Mouse (Mus musculus) splenic B cell, adult 2 months (primary cell): Measurements from ENCODE around the gene Memo1.
A peak's percentile ranks its signal among the peaks of the same experiment; 100 is the strongest.

Experiments
- DNase-seq: peaks from one replicate; pipeline ENCODE4 v3.0.0-alpha.2; 2011; ENCODE audit warnings: low read depth, low spot score
- H3K27me3 ChIP-seq: 2 replicates; pipeline ENCODE4 v1.6.1; 2012; ENCODE audit warnings: mild to moderate bottlenecking, low read length, moderate library complexity, mixed read lengths; ENCODE audit not compliant: control insufficient read depth, poor library complexity, insufficient read depth, severe bottlenecking
- H3K36me3 ChIP-seq: 2 replicates; pipeline ENCODE4 v1.6.1; 2012; ENCODE audit warnings: mild to moderate bottlenecking, low read length, moderate library complexity, mixed read lengths; ENCODE audit not compliant: control insufficient read depth, poor library complexity, insufficient read depth, severe bottlenecking

Gene Memo1

DNA sequence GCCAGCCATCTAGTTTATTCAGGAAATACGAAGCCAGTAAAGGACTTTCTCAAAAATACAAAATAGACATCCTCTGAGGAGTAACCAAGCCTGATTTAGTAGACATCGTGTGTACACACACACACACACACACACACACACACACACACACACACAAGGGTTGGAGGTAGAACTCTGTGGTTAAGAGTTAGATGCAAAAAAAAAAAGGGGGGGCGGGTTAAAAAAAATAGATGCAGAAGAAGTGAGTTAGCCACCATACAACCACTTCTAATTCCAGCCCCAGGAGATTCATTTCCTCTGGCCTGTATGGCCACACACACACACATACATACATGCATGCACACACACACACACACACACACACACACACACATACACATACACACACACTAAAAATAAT is 13.3 kb downstream of the Memo1 start:
- H3K36me3 ChIP-seq: peaks cover 2% of the 10 kb centered on the region; the same call in 1 of the 2 replicates
- H3K27me3 ChIP-seq: no peaks in the 10 kb centered on the region
- DNase-seq: peak; percentile 11

DNA sequence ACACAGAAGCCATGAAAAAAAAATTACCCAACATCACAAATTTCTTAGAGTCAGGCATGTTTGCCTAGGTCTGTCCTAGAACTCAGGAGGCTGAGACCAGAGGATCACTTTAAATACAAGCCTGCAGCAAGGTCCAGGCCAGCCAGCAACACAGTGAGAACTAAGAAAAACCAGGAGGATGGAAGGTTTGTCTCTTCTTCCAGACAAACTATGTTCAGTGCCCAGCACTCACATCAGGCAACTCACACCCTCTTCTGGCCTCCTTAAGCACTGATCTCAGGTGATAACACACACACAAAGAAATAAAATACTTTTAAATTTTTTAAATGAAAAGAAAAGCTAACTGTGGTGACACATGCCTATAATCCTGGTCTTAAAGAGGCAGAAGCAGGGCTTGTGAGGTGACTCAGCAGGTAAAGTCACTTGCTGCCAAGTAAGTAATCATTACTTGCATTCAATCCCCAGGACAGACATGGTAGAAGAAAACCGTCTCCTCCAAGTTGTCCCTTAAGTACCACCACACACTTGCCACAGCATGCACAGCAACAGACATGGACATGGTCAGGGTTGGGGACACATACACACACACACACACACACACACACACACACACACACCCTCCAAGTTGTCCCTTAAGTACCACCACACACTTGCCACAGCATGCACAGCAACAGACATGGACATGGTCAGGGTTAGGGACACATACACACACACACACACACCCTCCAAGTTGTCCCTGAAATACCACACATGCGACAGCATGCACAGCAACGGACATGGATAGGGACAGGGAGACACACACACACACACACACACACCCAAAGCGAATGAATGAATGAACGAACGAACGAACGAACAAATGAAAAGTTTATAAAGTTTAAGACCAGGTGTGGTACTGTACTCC is 16.1 kb downstream of the Memo1 start:
- DNase-seq: no peak
- H3K27me3 ChIP-seq: no peaks in the 10 kb centered on the region
- peaks cover 3% of the 10 kb centered on the region; the same call in 1 of the 2 replicates for H3K36me3 ChIP-seq

DNA sequence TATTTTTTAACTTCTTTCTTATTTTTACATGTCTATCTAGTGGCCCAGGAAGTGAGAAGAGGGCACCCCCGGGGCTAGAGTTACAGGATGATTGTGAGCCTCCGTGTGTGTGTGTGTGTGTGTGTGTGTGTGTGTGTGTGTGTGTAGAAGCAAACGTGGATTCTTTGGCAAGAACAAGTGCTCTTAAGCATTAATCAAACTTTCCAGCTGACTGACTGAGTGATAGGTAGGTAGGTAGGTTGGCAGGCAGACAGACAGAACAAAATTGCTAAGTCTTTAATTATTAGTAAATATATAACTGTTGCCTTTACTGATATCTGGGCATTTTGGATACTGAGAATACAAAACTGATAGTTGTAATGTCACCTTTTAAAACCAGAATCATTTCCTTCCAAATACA is 20.9 kb downstream of the Memo1 start:
- Histone ChIP-seq H3K36me3 (0 out of 2 replicates have a peak, but pooled peaks cover 1% of the 10 kb centered on the region), H3K27me3 (no peaks in the 10 kb centered on the region)
- DNase-seq: no peak

DNA sequence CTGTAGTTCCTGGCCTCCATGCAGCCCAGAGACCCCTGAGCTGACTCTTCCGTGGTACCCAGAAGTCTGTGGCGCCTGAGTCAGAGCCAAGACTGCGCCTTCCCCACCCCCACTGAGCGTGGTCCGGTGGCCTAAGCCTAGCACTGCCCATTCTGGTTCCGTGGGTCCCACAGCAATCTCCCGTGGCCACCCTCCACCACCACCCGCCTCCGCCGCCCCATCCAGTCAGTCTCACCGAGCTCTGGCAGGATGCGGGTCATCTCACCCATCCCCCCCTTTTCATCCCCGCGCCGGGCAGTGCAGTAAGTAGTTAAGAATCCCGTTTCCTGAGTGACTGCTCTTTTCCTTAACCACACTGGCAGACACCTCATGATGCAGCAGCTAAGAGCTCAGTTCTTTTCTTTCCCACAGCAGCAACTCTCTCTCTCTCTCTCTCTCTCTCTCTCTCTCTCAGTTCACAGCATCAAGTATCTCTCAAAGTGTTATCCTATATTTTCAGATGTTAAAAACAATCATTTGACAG is 22.6 kb downstream of the Memo1 start:
- no peak for DNase-seq
- Histone ChIP-seq H3K27me3 (no peaks in the 10 kb centered on the region), H3K36me3 (0 out of 2 replicates have a peak, but pooled peaks cover 1% of the 10 kb centered on the region)

DNA sequence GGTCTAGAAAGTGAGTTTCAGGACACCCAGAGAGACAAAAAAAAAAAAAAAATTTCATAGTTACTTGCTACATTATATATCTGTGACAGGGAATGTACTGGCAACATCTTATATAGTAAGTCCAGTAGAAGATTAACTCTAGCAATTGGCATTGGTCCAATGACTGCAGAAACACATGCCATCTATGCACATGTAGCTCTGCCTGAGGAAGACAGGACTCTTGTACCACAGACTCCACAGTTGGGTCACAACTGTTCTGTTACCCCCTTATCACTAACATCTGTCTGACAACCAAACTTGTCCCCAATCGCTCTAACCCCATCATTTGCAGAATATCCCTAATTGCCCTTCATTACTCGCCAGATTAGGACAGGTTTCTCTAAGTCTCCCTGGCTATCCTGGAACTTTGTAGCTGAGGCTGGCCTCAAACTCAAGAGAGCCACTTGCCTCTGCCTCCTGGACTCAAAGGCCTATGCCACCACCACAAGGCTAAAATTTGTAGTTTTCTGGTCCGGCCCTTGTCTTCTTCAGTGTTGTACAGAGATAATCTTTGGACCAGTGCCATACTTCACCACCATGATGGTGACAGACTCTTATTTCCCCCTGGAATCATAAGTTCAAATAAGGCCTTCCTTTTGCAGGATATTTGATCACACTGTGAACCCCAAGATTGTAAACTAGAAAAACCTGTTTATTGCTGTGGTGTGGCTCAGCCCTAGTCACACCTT is 23.6 kb downstream of the Memo1 start:
- DNase-seq: no peak
- H3K27me3 ChIP-seq: no peaks in the 10 kb centered on the region
- H3K36me3 ChIP-seq: 0 out of 2 replicates have a peak, but pooled peaks cover 1% of the 10 kb centered on the region

DNA sequence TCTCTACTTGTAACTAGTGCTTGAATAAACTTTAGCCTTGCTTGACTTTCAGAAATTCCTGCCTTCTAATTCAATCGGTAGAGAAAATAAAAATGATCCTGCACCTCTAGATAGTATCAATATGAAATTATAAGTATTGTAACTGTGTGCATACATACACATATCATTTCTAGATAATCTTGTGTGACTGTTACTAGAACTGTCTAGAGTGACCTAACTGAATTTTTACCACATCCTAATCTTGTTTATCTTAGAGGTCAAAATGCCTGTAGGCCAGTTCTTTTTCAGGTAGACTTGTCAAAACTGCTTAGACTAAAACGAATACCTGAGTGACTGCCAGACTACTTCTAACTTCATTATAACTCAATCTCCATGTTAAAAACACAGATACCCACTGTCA is 25.1 kb downstream of the Memo1 start:
- no peaks in the 10 kb centered on the region for H3K27me3 ChIP-seq
- DNase-seq: no peak
- H3K36me3 ChIP-seq: 0 out of 2 replicates have a peak, but pooled peaks cover 1% of the 10 kb centered on the region

DNA sequence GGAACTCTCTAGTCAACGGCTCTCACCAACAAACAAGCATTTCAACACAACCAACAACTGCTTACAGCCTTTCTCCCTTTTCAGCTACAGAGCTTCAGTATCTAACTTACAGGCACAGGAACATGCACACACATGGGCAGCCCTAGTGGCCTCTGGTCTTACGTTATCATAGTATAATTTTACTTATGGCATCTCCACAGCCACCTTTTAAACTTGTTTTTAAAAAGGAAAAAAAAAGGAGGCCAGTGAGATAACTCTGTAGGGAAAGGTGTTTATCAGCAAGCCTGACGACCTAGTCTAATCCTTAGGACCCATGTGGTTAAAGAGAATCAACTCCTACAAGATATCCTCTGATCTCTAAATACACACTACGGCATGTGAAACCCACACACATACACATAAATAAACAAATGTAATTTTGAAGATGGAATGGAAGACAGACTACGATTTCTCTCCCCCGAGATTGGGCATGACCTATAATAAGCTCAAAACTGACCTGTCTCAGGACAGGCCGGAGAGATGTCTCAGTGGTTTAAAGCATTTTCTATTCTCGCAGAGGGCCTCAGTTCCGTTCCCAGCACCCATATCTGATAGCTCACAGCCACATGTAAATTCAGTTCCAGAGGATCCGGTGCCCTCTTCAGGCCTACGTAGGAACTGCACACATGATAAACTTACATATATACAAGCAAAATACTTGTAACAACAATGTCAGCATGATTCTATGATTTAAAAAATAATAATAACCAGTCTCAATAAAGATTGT is 27.7 kb downstream of the Memo1 start:
- H3K27me3 ChIP-seq: no peaks in the 10 kb centered on the region
- no peaks in the 10 kb centered on the region for H3K36me3 ChIP-seq
- peak; percentile 24 for DNase-seq

DNA sequence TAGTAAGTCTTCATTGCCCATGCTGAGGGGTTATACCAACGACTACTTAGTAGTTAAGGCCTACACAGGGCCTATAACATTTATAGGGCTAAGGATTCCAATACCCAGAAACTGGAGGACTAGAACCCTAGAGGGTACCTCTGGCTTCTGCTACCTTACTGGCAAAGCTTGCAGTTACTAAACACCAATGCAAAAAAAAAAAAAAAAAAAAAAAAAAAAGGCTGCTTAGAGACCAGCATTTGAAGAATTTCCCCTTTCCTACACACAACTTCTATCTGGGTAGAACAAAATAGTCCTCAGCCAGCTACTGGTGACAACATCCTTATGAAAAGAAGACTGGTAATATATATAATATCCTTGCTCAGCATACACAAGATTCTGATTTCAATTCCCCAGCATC is 29.7 kb downstream of the Memo1 start:
- no peaks in the 10 kb centered on the region for H3K27me3 ChIP-seq
- no peak for DNase-seq
- no peaks in the 10 kb centered on the region for H3K36me3 ChIP-seq

DNA sequence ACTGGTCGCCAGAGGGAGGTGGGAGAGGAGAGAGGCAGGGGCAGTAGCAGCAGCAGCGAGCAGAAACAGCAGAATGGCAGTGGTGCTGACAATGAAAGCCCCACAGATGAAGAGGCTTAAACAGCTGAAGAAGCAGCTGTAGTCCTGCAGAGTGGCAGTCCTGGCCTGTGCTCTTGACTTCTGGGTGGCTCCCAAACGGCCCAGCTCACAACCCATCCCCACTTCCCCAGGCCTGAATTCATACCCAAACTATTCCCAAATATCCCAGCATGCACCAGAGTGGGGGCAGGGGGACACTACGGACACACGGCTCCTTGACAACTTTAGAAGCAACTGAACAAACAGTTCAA is 30.2 kb downstream of the Memo1 start:
- no peak for DNase-seq
- H3K36me3 ChIP-seq: no peaks in the 10 kb centered on the region
- no peaks in the 10 kb centered on the region for H3K27me3 ChIP-seq

DNA sequence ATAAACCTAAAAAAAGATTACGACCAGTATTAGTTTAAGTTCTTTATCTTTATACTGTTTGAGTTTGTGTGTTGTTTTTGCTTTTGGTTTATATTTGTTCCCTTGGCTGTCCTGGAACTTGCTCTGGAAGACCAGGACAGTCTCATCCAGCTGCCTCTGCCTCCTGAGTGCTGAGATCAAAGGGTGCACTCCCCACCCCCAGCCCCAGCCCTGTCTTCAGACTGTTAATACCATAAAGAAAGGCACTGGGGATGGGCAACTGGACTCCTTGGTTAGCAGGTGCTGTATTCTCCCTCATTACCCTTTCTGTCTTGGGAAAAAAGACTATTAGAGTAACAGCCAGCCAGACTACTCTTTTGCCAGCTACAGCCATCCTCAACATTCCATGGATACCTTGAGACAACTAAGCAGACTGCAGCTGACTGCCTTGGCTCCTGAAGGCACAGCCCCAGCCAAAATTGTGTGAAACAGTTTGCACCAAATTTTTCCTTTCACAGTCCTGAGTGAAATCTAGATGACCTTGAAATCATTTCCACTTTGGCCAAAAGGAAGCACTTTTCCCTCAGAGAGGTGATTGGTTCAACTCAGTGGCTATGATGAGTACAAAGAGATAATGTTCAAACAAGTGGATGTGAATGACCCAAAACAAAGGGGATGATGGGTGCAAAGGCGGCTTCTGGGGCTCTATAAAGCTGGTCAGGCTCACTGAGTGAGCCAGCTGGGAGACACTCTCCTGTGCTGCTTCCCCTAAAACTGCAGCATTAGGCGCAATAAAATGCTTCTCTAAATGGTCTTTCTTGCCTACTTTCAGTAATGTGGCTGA is 30.8 kb downstream of the Memo1 start:
- H3K27me3 ChIP-seq: no peaks in the 10 kb centered on the region
- no peak for DNase-seq
- H3K36me3 ChIP-seq: no peaks in the 10 kb centered on the region

DNA sequence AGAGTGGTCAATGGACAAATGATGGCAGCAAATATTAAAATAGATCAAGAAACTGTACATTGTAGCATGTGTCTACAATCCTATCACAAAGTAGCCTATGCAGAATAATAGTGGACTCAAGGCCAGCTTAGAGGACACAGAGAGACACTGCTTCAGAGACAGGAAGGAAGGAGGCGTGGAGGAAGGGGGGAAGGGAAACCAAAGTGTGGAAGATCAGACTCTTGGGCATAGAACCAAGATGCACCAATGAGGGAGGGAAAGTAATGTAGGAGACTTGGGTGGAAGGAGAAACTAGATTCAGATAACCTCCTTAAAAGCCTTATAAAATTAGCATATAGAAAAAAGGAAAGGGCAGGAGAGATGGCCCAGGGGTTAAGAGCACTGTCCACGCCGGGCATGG is 32.9 kb downstream of the Memo1 start:
- Histone ChIP-seq H3K27me3 (no peaks in the 10 kb centered on the region), H3K36me3 (peaks cover 2% of the 10 kb centered on the region; the same call in 1 of the 2 replicates)
- peak; percentile 37 for DNase-seq

DNA sequence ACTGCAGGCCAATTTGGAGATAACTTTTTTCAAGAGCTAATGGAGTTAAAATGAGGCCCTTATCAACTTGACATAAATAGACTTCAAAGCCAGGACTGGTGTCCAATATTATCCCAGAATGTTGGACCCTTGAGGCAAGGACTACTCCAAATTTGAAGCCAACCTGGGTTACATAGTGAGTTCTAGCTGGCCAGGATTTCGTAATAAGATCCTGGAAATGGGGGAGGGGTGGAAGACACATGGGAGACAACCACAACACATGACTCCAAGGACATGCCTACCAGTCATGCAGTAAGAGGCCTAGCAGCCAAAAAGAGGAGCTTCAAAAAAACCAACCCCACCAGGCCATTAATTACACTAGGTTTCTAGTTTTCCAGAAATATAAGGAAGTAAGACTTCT is 50.0 kb downstream of the Memo1 start:
- Histone ChIP-seq H3K36me3 (no peaks in the 10 kb centered on the region), H3K27me3 (no peaks in the 10 kb centered on the region)
- DNase-seq: no peak

DNA sequence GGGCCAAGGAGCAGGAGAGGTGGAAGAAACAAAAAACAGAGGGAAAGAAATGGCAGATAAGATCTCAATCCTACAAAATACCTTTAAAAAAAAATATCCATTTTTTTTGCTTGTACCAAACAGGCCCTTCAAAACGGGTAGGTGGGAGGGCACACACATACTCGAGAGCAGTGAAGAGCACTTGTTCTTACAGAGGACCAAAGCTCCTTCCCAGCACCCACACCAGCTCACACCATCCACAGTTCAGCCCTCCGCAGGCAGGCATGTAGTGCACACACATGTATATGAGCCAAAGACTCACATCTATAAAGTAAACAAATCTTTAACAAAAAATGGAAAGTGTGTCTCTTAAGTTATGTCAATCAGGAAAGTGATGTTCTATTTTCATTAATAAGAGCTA is 52.5 kb downstream of the Memo1 start:
- Histone ChIP-seq H3K36me3 (no peaks in the 10 kb centered on the region), H3K27me3 (no peaks in the 10 kb centered on the region)
- no peak for DNase-seq

DNA sequence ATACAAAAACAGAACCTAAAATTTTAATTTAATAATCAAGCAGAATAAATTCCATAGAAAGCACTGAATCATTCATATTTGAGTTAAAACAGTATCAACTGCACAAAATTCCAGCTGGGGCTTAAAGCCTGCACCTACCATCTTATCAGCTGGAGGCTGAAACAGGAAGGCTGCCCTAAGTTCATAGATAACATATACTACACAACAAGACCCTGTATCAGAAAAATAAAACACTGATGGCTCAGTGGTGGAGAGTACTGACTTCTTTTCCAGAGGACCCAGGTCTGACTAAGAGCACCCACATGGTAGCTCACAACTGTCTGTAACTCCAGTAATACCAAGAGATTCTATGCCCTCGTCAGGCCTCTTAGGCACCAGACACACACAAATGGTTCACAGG is 55.0 kb downstream of the Memo1 start:
- H3K36me3 ChIP-seq: no peaks in the 10 kb centered on the region
- no peaks in the 10 kb centered on the region for H3K27me3 ChIP-seq
- DNase-seq: no peak
